Mouse (Mus musculus): Measurements from ENCODE around the gene Cyb561.

DNA sequence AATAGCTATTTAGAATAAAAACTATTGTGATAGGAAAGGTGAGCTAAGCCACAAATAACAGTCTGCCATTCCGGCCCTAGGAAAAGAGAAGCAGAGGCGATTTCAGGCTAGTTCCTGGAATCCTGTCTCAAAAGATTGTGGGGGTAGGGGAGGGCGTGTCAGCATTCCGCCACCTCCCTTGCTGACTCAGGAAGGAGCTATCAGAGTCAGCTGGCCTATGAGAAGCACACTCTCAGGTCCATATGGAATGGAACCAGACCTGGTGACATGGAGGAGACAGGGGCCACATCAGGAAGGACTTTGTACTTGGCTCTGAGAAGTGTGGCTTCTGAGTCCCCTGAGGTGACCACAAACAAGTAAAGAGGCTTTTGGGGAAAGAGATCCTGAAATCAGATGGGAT, 2.6 kb downstream of the Cyb561 start:
- TF ChIP-seq CTCF (IDR thresholded peaks at IDR 0.05; ENCODE audit: low read depth) (no peak), EP300 (IDR thresholded peaks at IDR 0.05; ENCODE audit: low read depth) (no peak)
